Mouse (Mus musculus) kidney, adult 9 months (tissue): ENCODE measurements around the gene Pip4k2a.

Experiments used
- DNase-seq: peaks from one replicate; pipeline ENCODE4 v3.0.0; 2022

Pip4k2a gene

GRCm38 (mm10) chr2:18891991-18892537 lies 105.9 kb downstream of the Pip4k2a start:
- no peak for DNase-seq

- DNase-seq: no peak
These were observed 107.5 kb downstream of the Pip4k2a start for GRCm38 (mm10) chr2:18890227-18891001.

- no peak for DNase-seq
These were observed 113.6 kb downstream of the Pip4k2a start for GRCm38 (mm10) chr2:18884277-18884676.

- DNase-seq: no peak
These were observed 123.3 kb downstream of the Pip4k2a start for GRCm38 (mm10) chr2:18874626-18875025.

GRCm38 (mm10) chr2:18874063-18874462 lies 123.9 kb downstream of the Pip4k2a start:
- no peak for DNase-seq

GRCm38 (mm10) chr2:18873440-18873839 lies 124.5 kb downstream of the Pip4k2a start:
- DNase-seq: no peak

- peak; percentile 80 for DNase-seq
These were observed 125.1 kb downstream of the Pip4k2a start for GRCm38 (mm10) chr2:18872797-18873196.

GRCm38 (mm10) chr2:18871087-18871486 lies 126.8 kb downstream of the Pip4k2a start:
- DNase-seq: no peak

GRCm38 (mm10) chr2:18867069-18867468 lies 130.9 kb downstream of the Pip4k2a start:
- DNase-seq: no peak

- no peak for DNase-seq
These were observed 133.2 kb downstream of the Pip4k2a start for GRCm38 (mm10) chr2:18864719-18865118.

- no peak for DNase-seq
These were observed 136.2 kb downstream of the Pip4k2a start for GRCm38 (mm10) chr2:18861607-18862158.

- DNase-seq: no peak
These were observed 137.2 kb downstream of the Pip4k2a start for GRCm38 (mm10) chr2:18860686-18861085.

- DNase-seq: no peak
These were observed 140.0 kb downstream of the Pip4k2a start for GRCm38 (mm10) chr2:18857952-18858351.

- no peak for DNase-seq
These were observed 141.5 kb downstream of the Pip4k2a start for GRCm38 (mm10) chr2:18856461-18856860.

GRCm38 (mm10) chr2:18855246-18855645 lies 142.7 kb downstream of the Pip4k2a start:
- DNase-seq: no peak

- DNase-seq: no peak
These were observed 144.6 kb downstream of the Pip4k2a start for GRCm38 (mm10) chr2:18853345-18853744.

- DNase-seq: no peak
These were observed 147.3 kb downstream of the Pip4k2a start for GRCm38 (mm10) chr2:18850657-18851056.

GRCm38 (mm10) chr2:18848074-18848629 lies 149.8 kb downstream of the Pip4k2a start:
- no peak for DNase-seq

GRCm38 (mm10) chr2:18842527-18842926 lies 155.4 kb downstream of the Pip4k2a start:
- no peak for DNase-seq

GRCm38 (mm10) chr2:18841051-18841450 lies 156.9 kb downstream of the Pip4k2a start:
- no peak for DNase-seq

- no peak for DNase-seq
These were observed 158.4 kb downstream of the Pip4k2a start for GRCm38 (mm10) chr2:18839532-18839931.

- DNase-seq: no peak
These were observed 162.5 kb downstream of the Pip4k2a start for GRCm38 (mm10) chr2:18835266-18835908.

GRCm38 (mm10) chr2:18833024-18833590 lies 164.8 kb downstream of the Pip4k2a start:
- DNase-seq: no peak
